Mouse (Mus musculus) ES-Bruce4 (cell line): ENCODE results near the gene Rplp0.

Source experiments
- CTCF ChIP-seq: IDR thresholded peaks from one replicate; pipeline ENCODE4 v1.8.1; 2011; ENCODE audit warnings: low read depth, low read length
- EP300 ChIP-seq: IDR thresholded peaks from 2 replicates; pipeline ENCODE4 v1.6.1; 2011; ENCODE audit warnings: low read depth, low read length; ENCODE audit not compliant: insufficient read depth
- POLR2A ChIP-seq: IDR thresholded peaks from one replicate; pipeline ENCODE4 v1.8.1; 2011; ENCODE audit warnings: low read length; ENCODE audit not compliant: insufficient read depth

GRCm38 (mm10) chr5:115546536-115546935 lies 12.7 kb upstream of the Rplp0 start:
- TF ChIP-seq CTCF (no peak), POLR2A (no peak), EP300 (no peak)
